Mouse (Mus musculus) hindbrain, embryonic 10.5 days (tissue): Measurements from ENCODE around the gene Rnf150. TPM values are rescaled to one million over a fixed set of nuclear protein-coding genes. Genes with fewer than 3 reads are reported as not detected.

Experiments
- DNase-seq: peaks from one replicate; pipeline ENCODE4 v3.0.0-alpha.2; 2017; ENCODE audit warnings: low spot score
- H3K27ac ChIP-seq: fragments of 300-500 bp; sonication (generic); 2 replicates; pipeline ENCODE4 v1.5.1; 2016; ENCODE audit warnings: mild to moderate bottlenecking, moderate library complexity
- H3K27me3 ChIP-seq: fragments of 300-500 bp; sonication (generic); 2 replicates; pipeline ENCODE4 v1.6.1; 2016; ENCODE audit warnings: mild to moderate bottlenecking; ENCODE audit not compliant: poor library complexity, insufficient read depth, severe bottlenecking
- H3K36me3 ChIP-seq: fragments of 300-500 bp; sonication (generic); 2 replicates; pipeline ENCODE4 v1.6.1; 2016; ENCODE audit warnings: mild to moderate bottlenecking, moderate library complexity
- H3K4me1 ChIP-seq: fragments of 300-500 bp; sonication (generic); replicated peaks from 2 replicates; pipeline ENCODE4 v1.6.1; 2016; ENCODE audit warnings: mild to moderate bottlenecking
- H3K4me3 ChIP-seq: fragments of 300-500 bp; sonication (generic); 2 replicates; pipeline ENCODE4 v1.5.1; 2016; ENCODE audit warnings: mild to moderate bottlenecking, moderate library complexity
- H3K9me3 ChIP-seq: fragments of 300-500 bp; sonication (generic); 2 replicates; pipeline ENCODE4 v1.6.1; 2016; ENCODE audit warnings: mild to moderate bottlenecking, moderate library complexity
- WGBS: fragments of 180-500 bp; shearing (Covaris S2); methylation state at CpG from one replicate; pipeline ENCODE4 v1.1.7; 2016; 5-methylcytosine and 5-hydroxymethylcytosine counted together
- polyA plus RNA-seq: library from polyadenylated mRNA; unstranded; fragments of >200 nt; fragmentation: Nextera tagmentation; extraction: Ambion mirVana; gene quantifications from 2 replicates; pipeline ENCODE4 v1.2.1, GENCODE M21; 2016

Gene Rnf150
- polyA plus RNA-seq, 1 experiment from 2014 or later: 1.2 TPM

DNA sequence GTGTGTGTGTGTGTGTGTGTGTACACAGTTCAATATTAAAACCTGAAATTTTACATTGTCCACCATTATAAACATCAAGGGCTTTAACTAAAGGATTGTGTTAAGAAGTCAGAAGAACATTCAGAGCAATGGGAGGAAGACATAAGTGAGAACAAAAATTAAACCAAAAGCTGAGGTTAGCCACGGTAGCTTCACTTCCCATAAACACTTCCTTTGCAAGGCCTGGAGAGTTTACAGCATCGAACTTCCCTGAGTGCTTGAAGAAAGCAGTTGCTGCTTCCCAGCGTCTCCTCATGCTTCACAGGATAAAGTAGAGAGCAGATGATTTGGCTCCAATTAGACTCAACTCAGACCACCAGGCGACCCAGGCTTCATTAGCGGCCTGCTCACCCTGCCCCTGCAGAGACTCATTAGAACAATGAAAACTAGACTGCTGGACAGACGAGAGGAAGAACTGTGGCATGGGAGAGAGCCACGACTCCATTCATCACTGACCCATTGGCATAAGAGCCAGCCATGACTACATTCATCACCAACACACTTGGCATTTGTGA lies 239.9 kb downstream of the Rnf150 start:
- Histone ChIP-seq H3K36me3 (no peaks in the 10 kb centered on the region), H3K27ac (no peak overlapping the region), H3K9me3 (no peaks in the 10 kb centered on the region), H3K4me3 (no peak overlapping the region), H3K4me1 (no peaks in the 10 kb centered on the region), H3K27me3 (no peaks in the 10 kb centered on the region)
- no peak for DNase-seq
- 71% methylated on average over 7 of the region's 7 CpGs for WGBS

DNA sequence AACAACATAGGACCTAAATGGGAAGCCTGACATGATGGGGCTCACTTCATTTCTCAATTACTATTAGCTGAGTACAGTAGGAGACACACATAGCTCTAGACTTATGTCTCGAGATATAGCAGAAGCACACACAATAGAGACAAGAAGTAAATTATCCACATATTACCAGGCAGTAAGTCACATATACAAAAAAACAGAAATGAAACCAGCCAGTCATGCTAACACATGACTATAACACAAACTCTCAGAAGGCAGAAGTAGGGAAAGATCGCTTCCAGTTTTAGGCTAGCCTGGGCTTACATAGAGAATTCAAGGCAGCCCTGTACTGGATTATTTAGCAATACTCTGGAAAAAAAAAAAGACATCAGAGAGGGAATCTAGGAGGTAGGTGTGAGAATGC lies 240.8 kb downstream of the Rnf150 start:
- no peaks in the 10 kb centered on the region for H3K4me1 ChIP-seq
- no peak overlapping the region for H3K4me3 ChIP-seq
- no peaks in the 10 kb centered on the region for H3K9me3 ChIP-seq
- H3K27ac ChIP-seq: no peak overlapping the region
- no peaks in the 10 kb centered on the region for H3K36me3 ChIP-seq
- no peaks in the 10 kb centered on the region for H3K27me3 ChIP-seq
- WGBS: 89% methylated on average over 2 of the region's 2 CpGs
- no peak for DNase-seq

DNA sequence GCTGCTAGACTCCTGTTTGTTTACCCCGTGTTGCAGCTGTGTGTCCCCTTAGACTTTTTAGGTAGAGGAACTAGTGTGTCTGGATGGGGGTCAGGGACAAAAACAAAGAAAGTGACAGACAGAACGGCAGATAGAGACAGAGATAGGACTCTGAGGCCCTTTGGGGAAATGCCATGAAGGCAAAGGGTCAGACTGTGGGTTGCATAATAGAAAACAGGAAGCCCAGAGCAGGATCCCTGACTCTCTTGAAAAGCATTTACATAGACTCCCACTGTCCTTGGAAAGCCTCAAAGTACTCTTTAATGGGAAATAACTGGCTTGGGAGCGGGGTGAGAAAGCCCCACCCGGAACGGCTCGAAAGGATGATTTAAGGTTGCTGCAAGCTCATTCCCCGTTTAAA lies 246.6 kb downstream of the Rnf150 start:
- Histone ChIP-seq H3K27ac (no peak overlapping the region), H3K9me3 (no peaks in the 10 kb centered on the region), H3K36me3 (no peaks in the 10 kb centered on the region), H3K4me3 (no peak overlapping the region), H3K27me3 (no peaks in the 10 kb centered on the region), H3K4me1 (no peaks in the 10 kb centered on the region)
- DNase-seq: no peak
- WGBS: 78% methylated on average over 7 of the region's 7 CpGs

DNA sequence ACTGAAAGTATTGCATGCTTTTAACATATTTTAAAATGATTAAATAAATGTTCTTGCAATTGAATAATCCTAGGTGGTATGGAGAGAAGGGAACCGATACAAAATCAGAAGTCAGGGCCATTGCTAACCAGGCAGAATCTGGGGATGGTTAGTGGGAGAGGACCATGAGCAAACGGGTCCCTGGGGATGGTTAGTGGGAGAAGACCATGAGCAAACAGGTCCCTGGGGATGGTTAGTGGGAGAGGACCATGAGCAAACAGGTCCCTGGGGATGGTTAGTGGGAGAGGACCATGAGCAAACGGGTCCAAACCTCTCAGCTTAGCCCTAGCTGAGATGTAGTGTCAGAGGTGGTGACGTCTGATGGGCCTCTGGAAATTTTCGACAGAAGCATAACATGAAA lies 247.0 kb downstream of the Rnf150 start:
- no peaks in the 10 kb centered on the region for H3K36me3 ChIP-seq
- H3K27me3 ChIP-seq: no peaks in the 10 kb centered on the region
- no peak for DNase-seq
- 88% methylated on average over 5 of the region's 5 CpGs for WGBS
- no peaks in the 10 kb centered on the region for H3K9me3 ChIP-seq
- no peak overlapping the region for H3K27ac ChIP-seq
- H3K4me1 ChIP-seq: no peaks in the 10 kb centered on the region
- no peak overlapping the region for H3K4me3 ChIP-seq

DNA sequence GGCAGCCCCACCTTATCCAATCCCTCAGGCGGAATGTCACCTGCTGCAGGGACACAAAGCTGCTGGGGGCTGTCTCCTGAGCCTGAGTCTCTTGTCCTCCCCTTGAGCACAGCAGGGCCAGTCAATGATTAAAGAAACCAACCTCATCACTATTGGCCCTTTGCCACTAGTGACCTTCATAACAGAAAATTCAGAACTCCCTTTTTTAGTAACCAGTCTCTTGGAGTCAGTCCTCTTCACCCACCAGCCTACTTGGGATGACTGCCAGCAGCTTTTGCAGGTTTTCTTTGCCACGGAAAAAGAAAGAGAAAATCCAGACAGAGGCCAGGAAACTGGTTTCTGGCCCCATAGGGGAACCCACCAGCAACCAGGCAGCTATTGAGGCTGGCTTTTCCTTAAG lies 271.9 kb downstream of the Rnf150 start:
- no peak overlapping the region for H3K4me3 ChIP-seq
- H3K9me3 ChIP-seq: no peaks in the 10 kb centered on the region
- H3K4me1 ChIP-seq: no peaks in the 10 kb centered on the region
- H3K27me3 ChIP-seq: no peaks in the 10 kb centered on the region
- H3K36me3 ChIP-seq: no peaks in the 10 kb centered on the region
- WGBS: 71% methylated on average over 2 of the region's 2 CpGs
- no peak overlapping the region for H3K27ac ChIP-seq
- no peak for DNase-seq

DNA sequence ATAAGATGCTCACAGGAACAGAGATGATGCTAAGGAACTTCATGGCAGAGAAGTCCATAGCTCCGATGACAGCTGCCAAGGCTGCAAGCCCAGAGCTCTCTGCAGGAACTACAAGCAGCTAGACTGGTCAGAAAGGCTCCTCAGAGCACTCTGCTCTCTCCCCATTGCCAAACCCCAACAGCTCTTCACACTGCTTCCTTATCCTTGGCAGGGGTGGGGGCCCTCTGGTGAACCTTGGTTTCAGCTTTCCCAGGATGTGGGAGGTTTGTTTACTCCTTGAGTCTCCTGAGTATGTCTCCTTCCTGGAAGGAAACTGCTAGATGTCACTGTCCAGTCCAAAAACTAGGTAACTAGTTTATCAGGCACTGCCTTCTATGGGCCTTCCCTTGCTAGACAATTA lies 276.9 kb downstream of the Rnf150 start:
- 81% methylated on average over 1 of the region's 1 CpGs for WGBS
- H3K4me3 ChIP-seq: no peak overlapping the region

DNA sequence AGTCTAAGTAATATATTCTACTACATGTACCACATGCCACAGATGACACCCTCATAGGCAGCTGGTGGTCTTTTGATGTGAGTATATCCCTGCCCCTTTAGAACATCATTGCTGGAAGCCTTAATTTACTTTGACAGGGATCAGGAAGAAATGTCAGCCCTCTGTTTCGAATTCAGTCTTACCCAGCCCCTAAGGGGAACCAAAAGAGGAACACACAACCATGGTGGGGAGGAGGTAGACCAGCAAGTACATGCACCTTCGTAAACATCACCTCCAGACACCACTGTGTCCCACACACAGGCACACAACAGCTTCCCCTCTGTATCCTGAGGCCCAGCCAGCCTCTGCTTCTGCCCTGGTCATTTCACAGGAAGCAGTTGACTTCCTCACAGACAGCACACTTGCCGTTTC lies 277.6 kb downstream of the Rnf150 start:
- WGBS: 83% methylated on average over 3 of the region's 3 CpGs
- Histone ChIP-seq H3K4me3 (no peak overlapping the region), H3K36me3 (no peaks in the 10 kb centered on the region), H3K9me3 (no peaks in the 10 kb centered on the region), H3K27ac (no peak overlapping the region), H3K4me1 (no peaks in the 10 kb centered on the region), H3K27me3 (no peaks in the 10 kb centered on the region)
- DNase-seq: no peak

More for the DNA sequence above, 276.9 kb downstream of the Rnf150 start:
- Histone ChIP-seq H3K36me3 (no peaks in the 10 kb centered on the region), H3K27me3 (no peaks in the 10 kb centered on the region), H3K4me1 (no peaks in the 10 kb centered on the region), H3K27ac (no peak overlapping the region), H3K9me3 (no peaks in the 10 kb centered on the region)
- no peak for DNase-seq

Other genes starting within 250 kb of the Rnf150 start
- gene Zfp330, start 89.2 kb upstream of the Rnf150 start, polyA plus RNA-seq: 72.0 and 72.7 TPM in 2 replicates